Mouse (Mus musculus): ENCODE results near the gene Relb.

- TF ChIP-seq CTCF (IDR thresholded peaks at IDR 0.05; ENCODE audit: extremely low read depth, insufficient read depth, insufficient read length, insufficient replicate concordance) (no peak), POLR2A (IDR thresholded peaks at IDR 0.05; ENCODE audit: low read depth, low read length) (no peak)
These were observed 5.8 kb downstream of the Relb start for GRCm38 (mm10) chr7:19623433-19623832.

Data from spleen, adult 2 months (tissue).